Mouse (Mus musculus) intestine, embryonic 15.5 days (tissue): ENCODE measurements around the gene Ftsj1. TPM values are rescaled to one million over a fixed set of nuclear protein-coding genes. Genes with fewer than 3 reads are reported as not detected.

Experiments
- polyA plus RNA-seq: library from polyadenylated mRNA; unstranded; fragments of >200 nt; fragmentation: Nextera tagmentation; extraction: Ambion mirVana; gene quantifications from 2 replicates; pipeline ENCODE4 v1.2.1, GENCODE M21; 2015

The Ftsj1 gene
- polyA plus RNA-seq, 1 experiment from 2014 or later: 33.0 TPM

Other genes starting within 250 kb of the Ftsj1 start
- 3.6 and 3.8 TPM in 2 replicates for gene Glod5, start 233.9 kb downstream of the Ftsj1 start, polyA plus RNA-seq
- gene Suv39h1, start 177.6 kb downstream of the Ftsj1 start, polyA plus RNA-seq: 47.5 and 53.3 TPM in 2 replicates
- 0.57 and 0.62 TPM in 2 replicates for gene Was, start 161.9 kb downstream of the Ftsj1 start, polyA plus RNA-seq
- 21.4 and 21.7 TPM in 2 replicates for gene Wdr13, start 119.5 kb downstream of the Ftsj1 start, polyA plus RNA-seq
- 426 and 506 TPM in 2 replicates for gene Rbm3, start 106.5 kb downstream of the Ftsj1 start, polyA plus RNA-seq
- gene Tbc1d25, start 76.2 kb downstream of the Ftsj1 start, polyA plus RNA-seq: 10.3 and 10.6 TPM in 2 replicates
- 83.7 and 85.1 TPM in 2 replicates for gene Ebp, start 58.9 kb downstream of the Ftsj1 start, polyA plus RNA-seq
- 7.2 and 7.4 TPM in 2 replicates for gene Porcn, start 45.9 kb downstream of the Ftsj1 start, polyA plus RNA-seq
- gene Slc38a5, start 18.7 kb upstream of the Ftsj1 start, polyA plus RNA-seq: 9.1 and 13.9 TPM in 2 replicates
- not detected in 2 replicates for gene Ssxb10, start 75.0 kb upstream of the Ftsj1 start, polyA plus RNA-seq
- not detected in 2 replicates for gene Ssxb9, start 114.6 kb upstream of the Ftsj1 start, polyA plus RNA-seq
- not detected in 2 replicates for gene Ssxb1, start 160.9 kb upstream of the Ftsj1 start, polyA plus RNA-seq
- not detected in 2 replicates for gene Ssxb2, start 209.3 kb upstream of the Ftsj1 start, polyA plus RNA-seq